Mouse (Mus musculus) left cerebral cortex, adult 18-20 months (tissue): ENCODE measurements around the gene Ugt1a5. TPM values are rescaled to one million over a fixed set of nuclear protein-coding genes. Genes with fewer than 3 reads are reported as not detected.
"Not testable (repeated sequence)": the region's sequence is repeated elsewhere in the genome, so short reads cannot be mapped to it uniquely, and the experiment has no call there.

Source experiments
- DNase-seq, 2 experiments: peaks; one replicate each; pipeline ENCODE4 v3.0.0; 2021 to 2022; ENCODE audit warnings: low spot score in 2 of 2, mixed read lengths in 1 of 2
- total RNA-seq, 2 experiments: library from RNA; stranded (reverse); gene quantifications; 2 replicates each; pipeline ENCODE4 v1.2.3; 2021

Gene Ugt1a5
- total RNA-seq, 2 experiments from 2014 or later = not detected

- not testable (repeated sequence) for DNase-seq
Measured at GRCm38 (mm10) chr1:88223011-88223515, 57.3 kb downstream of the Ugt1a5 start.

DNA sequence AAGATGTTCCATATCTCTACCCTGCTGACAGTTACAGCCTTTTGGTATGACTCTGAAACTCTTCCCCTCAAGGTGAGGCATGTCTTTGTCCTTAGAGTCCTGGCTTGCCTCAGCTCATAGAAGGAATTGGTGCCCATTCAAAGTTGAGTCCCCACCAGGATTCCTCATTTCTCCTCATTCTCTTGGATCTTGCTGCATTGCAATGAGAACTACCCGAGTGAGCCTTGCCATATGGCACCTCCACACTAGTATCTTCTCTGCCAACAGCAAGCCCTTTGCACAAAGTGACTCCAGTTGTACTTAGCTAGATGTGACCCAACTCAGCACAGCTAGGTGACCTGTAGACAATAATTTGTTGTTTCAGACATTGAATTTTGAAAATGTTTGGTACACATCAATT is 57.8 kb downstream of the Ugt1a5 start:
- no peak for DNase-seq

DNA sequence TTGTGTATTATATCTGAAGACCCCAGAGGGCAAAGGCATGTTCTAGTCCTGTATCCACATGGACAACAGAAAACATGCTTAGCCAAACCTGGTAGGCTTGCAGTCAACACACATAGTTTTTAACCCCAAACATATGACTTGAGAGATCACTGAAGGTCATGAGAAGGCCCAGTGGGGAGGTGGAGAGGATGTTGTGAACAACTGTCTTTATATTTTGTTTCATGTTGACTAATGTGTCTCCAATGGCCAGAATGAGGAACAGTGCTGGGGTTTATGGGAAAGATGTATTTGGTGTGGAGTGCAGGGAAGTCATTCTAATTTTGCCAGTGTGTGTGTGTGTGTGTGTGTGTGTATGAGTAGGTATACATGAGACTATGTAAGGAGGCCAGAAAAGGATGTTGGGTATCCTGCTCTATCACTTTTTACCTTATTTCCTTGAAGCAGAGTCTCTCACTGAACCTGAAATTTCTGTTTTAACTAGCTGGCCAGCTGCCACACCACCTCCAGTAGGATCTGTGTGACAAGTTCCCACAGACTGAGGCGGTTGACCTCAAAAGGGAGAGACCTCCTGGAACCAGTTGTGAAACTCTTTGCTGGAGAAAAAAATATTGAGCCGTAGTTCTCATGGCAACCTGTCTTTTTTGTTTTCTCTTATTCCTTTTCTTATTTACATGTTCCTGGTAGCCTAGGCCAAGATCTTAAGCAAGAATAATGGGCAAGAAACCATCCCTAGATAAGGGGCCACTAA is 58.4 kb downstream of the Ugt1a5 start:
- DNase-seq = no peak

- not testable (repeated sequence) for DNase-seq
Measured at GRCm38 (mm10) chr1:88225301-88225700, 59.5 kb downstream of the Ugt1a5 start.

GRCm38 (mm10) chr1:88225741-88226140 is 59.9 kb downstream of the Ugt1a5 start:
- DNase-seq = peak in 1 of 2 experiments; percentile 1

DNA sequence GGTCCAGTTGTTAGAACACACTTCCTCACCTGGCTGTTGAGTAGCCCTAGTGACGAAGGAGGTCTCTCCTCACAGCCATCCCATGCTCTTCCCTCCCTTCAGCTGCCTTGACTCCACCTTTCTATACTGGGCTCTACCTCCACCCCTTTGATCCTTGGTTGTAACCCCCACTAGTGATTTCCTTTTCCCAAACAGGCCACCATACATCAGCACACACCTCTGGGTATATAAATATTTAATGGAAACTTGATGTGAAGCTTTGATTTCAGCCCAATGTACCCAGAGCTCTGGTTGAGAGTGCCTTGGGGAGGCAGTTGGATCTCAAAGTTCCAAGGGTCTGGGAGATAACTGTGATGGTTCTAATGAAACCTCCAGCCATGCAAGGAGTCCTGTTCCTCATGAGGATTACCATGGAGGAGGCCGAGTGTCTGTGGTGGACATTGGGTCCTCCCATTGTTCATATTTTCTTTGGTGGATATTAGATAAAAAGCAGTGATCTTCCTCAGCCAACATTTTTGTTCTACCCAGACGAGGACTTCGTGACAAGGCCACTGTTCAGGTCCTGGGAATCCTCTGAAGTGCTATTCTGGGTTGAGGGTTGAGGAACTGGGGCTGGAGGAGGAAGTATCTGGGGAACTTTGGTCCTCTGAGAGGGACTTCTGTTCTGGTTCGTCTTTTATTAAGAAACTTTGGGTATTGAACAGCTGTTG is 61.0 kb downstream of the Ugt1a5 start, which contains the start of gene Mroh2a:
Gene Mroh2a (plus strand): TSS at position 317 of the 710 bp plus-strand sequence.
- peak in 1 of 2 experiments; percentile 1 for DNase-seq

DNA sequence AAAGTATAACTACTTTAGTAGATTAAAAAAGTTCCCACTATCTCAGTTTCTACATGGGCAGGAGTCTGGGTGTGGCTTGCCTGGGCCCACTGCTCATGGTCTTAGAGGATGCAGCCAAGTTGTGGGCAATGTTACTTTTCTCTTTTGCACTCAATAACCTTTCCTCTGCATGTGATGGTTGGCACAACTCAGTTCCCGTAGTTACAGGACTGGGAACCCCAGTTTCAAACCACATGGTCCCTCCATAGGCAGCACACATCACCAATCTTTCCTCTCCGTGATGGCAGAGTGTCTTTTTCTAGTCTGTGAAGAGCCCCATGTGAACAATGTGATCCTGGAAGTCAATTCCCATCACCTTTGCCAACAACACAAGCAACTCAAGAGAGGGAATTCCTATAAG is 61.7 kb downstream of the Ugt1a5 start:
- peak in 1 of 2 experiments; percentile 2 for DNase-seq

- DNase-seq = no peak
Measured at GRCm38 (mm10) chr1:88228121-88228520, 62.3 kb downstream of the Ugt1a5 start.

GRCm38 (mm10) chr1:88229566-88229965 is 63.8 kb downstream of the Ugt1a5 start:
- DNase-seq = no peak

DNA sequence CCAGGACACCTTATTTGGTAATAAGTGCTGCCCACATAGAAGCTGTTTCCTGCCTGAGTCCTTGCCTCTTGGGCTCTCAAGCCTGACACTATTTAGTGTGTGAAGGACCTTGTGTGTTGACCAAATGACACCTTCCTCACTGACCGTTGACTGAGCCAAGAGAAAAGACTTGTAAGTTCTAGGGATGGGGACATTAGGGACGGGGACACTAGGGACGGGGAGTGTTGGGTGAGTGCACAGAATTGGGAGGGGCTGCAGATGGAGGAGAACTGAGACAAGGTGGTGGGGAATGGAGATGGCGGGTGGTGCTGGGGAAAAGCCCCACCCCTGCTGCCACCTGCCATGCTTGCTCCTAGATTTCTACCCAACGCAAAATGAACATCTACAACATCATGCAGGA is 64.2 kb downstream of the Ugt1a5 start:
- DNase-seq = no peak

DNA sequence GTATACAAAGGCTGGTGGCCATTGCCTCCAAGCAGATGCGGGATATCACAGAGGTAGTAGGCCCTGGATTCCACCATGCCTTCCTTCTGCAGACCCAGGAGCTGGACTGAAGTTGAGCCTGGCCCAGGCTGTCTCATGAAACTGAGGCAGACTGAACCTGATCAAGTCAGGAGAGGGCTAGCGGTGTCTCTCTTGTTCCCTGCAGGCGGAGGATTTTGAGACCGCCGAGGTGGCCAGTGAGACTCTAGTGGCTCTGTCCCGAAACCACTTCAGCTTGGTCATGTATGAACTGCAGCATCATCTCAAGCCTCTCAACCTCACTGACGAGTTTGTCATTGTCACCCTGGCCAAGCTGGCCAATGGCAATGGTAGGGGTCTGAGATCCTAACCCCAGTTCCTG is 64.6 kb downstream of the Ugt1a5 start:
- no peak for DNase-seq

GRCm38 (mm10) chr1:88230981-88231802 is 65.4 kb downstream of the Ugt1a5 start:
- DNase-seq = no peak

DNA sequence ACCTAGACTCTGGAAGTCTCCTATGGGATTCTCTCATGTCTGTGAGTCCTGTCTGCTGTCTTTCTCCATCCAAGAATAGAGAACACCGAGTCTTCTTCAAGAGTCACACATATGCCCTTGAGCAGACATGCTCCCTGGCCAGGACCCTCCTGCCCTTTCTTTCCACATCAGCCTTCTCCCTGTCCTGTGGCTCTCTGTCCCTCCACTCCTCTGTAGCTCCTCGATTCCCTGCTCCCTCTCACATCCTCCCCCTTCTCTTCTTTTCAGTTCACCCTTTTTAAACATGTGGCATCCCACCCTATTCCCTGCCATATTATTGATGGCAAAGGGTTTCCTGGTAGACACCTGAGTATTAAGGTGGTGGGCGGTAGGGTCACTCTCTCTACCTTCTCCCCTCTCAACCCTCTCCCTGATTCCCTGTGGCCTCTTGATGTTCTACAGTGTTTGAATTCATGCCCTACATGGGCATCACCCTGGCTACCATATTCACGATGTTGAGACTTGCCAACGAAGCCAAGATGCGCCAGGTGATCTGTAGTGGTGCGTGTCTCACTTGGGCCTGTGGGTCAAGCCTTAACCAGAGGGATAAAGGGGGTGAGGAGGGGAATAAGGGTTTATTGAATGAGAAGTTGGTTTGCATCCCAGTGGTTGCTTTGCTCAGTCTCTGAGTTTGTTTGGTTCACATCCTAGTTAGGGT is 66.1 kb downstream of the Ugt1a5 start:
- no peak for DNase-seq

- no peak for DNase-seq
Measured at GRCm38 (mm10) chr1:88232664-88233380, 67.0 kb downstream of the Ugt1a5 start.

- DNase-seq = no peak
Measured at GRCm38 (mm10) chr1:88233421-88234247, 67.8 kb downstream of the Ugt1a5 start.

- no peak for DNase-seq
Measured at GRCm38 (mm10) chr1:88234248-88234610, 68.4 kb downstream of the Ugt1a5 start.

- no peak for DNase-seq
Measured at GRCm38 (mm10) chr1:88234646-88235045, 68.8 kb downstream of the Ugt1a5 start.

GRCm38 (mm10) chr1:88235046-88235893 is 69.5 kb downstream of the Ugt1a5 start:
- DNase-seq = no peak
